Mouse (Mus musculus): ENCODE measurements around the gene Stab2.

DNA sequence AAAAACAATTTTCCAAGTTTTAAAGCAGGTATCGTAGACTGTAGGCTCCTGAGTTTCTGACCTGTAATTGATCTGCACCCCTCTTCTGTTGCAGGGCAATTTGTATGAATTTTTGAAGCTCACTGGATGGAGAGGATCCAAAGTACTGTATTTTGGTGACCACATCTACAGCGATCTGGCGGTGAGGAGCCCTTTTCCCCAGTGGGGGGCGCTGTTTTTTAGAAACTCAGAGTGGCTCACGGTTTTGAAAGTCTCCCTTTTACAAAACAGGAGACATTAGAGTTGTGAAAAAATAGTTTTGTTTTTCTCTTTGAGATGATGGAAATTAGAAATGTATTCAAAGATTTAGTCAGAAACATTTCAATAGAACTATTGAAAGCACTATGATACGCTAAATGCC is 183.7 kb downstream of the Stab2 start:
- TF ChIP-seq EP300 (optimal IDR thresholded peaks at IDR 0.05) (no peak), CTCF (IDR thresholded peaks at IDR 0.05; ENCODE audit: low read depth) (peak; percentile 40)
